Mouse (Mus musculus) limb, embryonic 13.5 days (tissue): ENCODE results near the gene Stx16. TPM values are rescaled to one million over a fixed set of nuclear protein-coding genes. Genes with fewer than 3 reads are reported as not detected.

Source experiments
- ATAC-seq: fragments of 200-750 bp; cut with Nextera tagmentation; 2 replicates; pipeline ENCODE4 v1.8.0; 2017; ENCODE audit warnings: low read depth, moderate number of reproducible peaks, moderate TSS enrichment; ENCODE audit not compliant: low FRiP score
- H3K27ac ChIP-seq: fragments of 300-500 bp; sonication (generic); 2 replicates; pipeline ENCODE4 v1.5.1; 2015; ENCODE audit warnings: inconsistent platforms, mild to moderate bottlenecking, moderate library complexity
- H3K27me3 ChIP-seq: fragments of 300-500 bp; sonication (generic); 2 replicates; pipeline ENCODE4 v1.6.1; 2015; ENCODE audit warnings: mild to moderate bottlenecking, inconsistent platforms
- H3K36me3 ChIP-seq: fragments of 300-500 bp; sonication (generic); 2 replicates; pipeline ENCODE4 v1.6.1; 2015; ENCODE audit warnings: inconsistent platforms, mild to moderate bottlenecking, moderate library complexity
- H3K4me1 ChIP-seq: fragments of 300-500 bp; sonication (generic); 2 replicates; pipeline ENCODE4 v1.6.1; 2015; ENCODE audit warnings: inconsistent platforms
- H3K4me2 ChIP-seq: fragments of 300-500 bp; sonication (generic); replicated peaks from 2 replicates; pipeline ENCODE4 v1.6.1; 2015; ENCODE audit warnings: inconsistent platforms, mild to moderate bottlenecking, moderate library complexity
- H3K4me3 ChIP-seq: fragments of 300-500 bp; sonication (generic); 2 replicates; pipeline ENCODE4 v1.5.1; 2015; ENCODE audit warnings: moderate library complexity, mild to moderate bottlenecking, inconsistent platforms
- H3K9ac ChIP-seq: fragments of 300-500 bp; sonication (generic); 2 replicates; pipeline ENCODE4 v1.6.1; 2015; ENCODE audit warnings: mild to moderate bottlenecking, inconsistent platforms
- H3K9me3 ChIP-seq: fragments of 300-500 bp; sonication (generic); 2 replicates; pipeline ENCODE4 v1.6.1; 2016; ENCODE audit warnings: inconsistent platforms
- WGBS: fragments of 180-500 bp; shearing (Covaris S2); methylation state at CpG from one replicate; pipeline ENCODE4 v1.1.7; 2015; 5-methylcytosine and 5-hydroxymethylcytosine counted together
- polyA plus RNA-seq: library from polyadenylated mRNA; unstranded; fragments of >200 nt; fragmentation: Nextera tagmentation; extraction: Ambion mirVana; gene quantifications from 2 replicates; pipeline ENCODE4 v1.2.1, GENCODE M21; 2015

The Stx16 gene
- polyA plus RNA-seq, 1 experiment from 2014 or later: 15.0 TPM

- H3K4me3 ChIP-seq: no peak overlapping the region
- 36% methylated on average over 2 of the region's 2 CpGs for WGBS
- H3K27me3 ChIP-seq: no peaks in the 10 kb centered on the region
- peaks cover 42% of the 10 kb centered on the region for H3K4me1 ChIP-seq
- H3K27ac ChIP-seq: no peak overlapping the region
- H3K9ac ChIP-seq: no peak overlapping the region
- no peaks in the 10 kb centered on the region for H3K9me3 ChIP-seq
- H3K4me2 ChIP-seq: no peak overlapping the region
- no peaks in the 10 kb centered on the region for H3K36me3 ChIP-seq
- no peak for ATAC-seq
Measured at GRCm38 (mm10) chr2:174061219-174061618, 14.9 kb upstream of the Stx16 start.

- Histone ChIP-seq H3K27me3 (no peaks in the 10 kb centered on the region), H3K4me3 (no peak overlapping the region), H3K4me2 (no peak overlapping the region; the same call in 1 of the 2 replicates), H3K9me3 (no peaks in the 10 kb centered on the region), H3K4me1 (peaks cover 33% of the 10 kb centered on the region), H3K36me3 (no peaks in the 10 kb centered on the region), H3K9ac (no peak overlapping the region), H3K27ac (peak overlapping the region; percentile 86)
- ATAC-seq: no peak; the same call in none of the 2 replicates
- 59% methylated on average over 6 of the region's 6 CpGs for WGBS
Measured at GRCm38 (mm10) chr2:174063074-174063473, 13.0 kb upstream of the Stx16 start.

- H3K27ac ChIP-seq: peak overlapping the region; percentile 86
- WGBS: 38% methylated on average over 9 of the region's 9 CpGs
- no peak overlapping the region for H3K9ac ChIP-seq
- no peak overlapping the region for H3K4me3 ChIP-seq
- no peaks in the 10 kb centered on the region for H3K27me3 ChIP-seq
- no peaks in the 10 kb centered on the region for H3K9me3 ChIP-seq
- peak; percentile 82 for ATAC-seq
- H3K4me2 ChIP-seq: 0 out of 2 replicates have a peak overlapping the region, but pooled peaks have one; percentile 9
- H3K36me3 ChIP-seq: no peaks in the 10 kb centered on the region
- peaks cover 27% of the 10 kb centered on the region for H3K4me1 ChIP-seq
Measured at GRCm38 (mm10) chr2:174063527-174064211, 12.4 kb upstream of the Stx16 start.

GRCm38 (mm10) chr2:174067793-174068419 lies 8.2 kb upstream of the Stx16 start:
- WGBS: 88% methylated on average over 6 of the region's 6 CpGs
- no peak overlapping the region for H3K9ac ChIP-seq
- H3K27me3 ChIP-seq: no peaks in the 10 kb centered on the region
- H3K27ac ChIP-seq: no peak overlapping the region
- no peak for ATAC-seq
- H3K4me3 ChIP-seq: no peak overlapping the region
- H3K4me2 ChIP-seq: no peak overlapping the region
- no peaks in the 10 kb centered on the region for H3K36me3 ChIP-seq
- H3K9me3 ChIP-seq: no peaks in the 10 kb centered on the region
- H3K4me1 ChIP-seq: peaks cover 29% of the 10 kb centered on the region

- no peaks in the 10 kb centered on the region for H3K27me3 ChIP-seq
- H3K9me3 ChIP-seq: no peaks in the 10 kb centered on the region
- H3K9ac ChIP-seq: no peak overlapping the region
- no peak for ATAC-seq
- 78% methylated on average over 3 of the region's 3 CpGs for WGBS
- peaks cover 28% of the 10 kb centered on the region for H3K4me1 ChIP-seq
- H3K4me3 ChIP-seq: no peak overlapping the region
- H3K27ac ChIP-seq: no peak overlapping the region
- no peaks in the 10 kb centered on the region for H3K36me3 ChIP-seq
- no peak overlapping the region for H3K4me2 ChIP-seq
Measured at GRCm38 (mm10) chr2:174069532-174070049, 6.5 kb upstream of the Stx16 start.

- Histone ChIP-seq H3K4me1 (peaks cover 37% of the 10 kb centered on the region), H3K4me2 (no peak overlapping the region), H3K36me3 (no peaks in the 10 kb centered on the region), H3K27me3 (no peaks in the 10 kb centered on the region), H3K9me3 (no peaks in the 10 kb centered on the region), H3K27ac (no peak overlapping the region), H3K4me3 (no peak overlapping the region), H3K9ac (no peak overlapping the region)
- no peak for ATAC-seq
- 82% methylated on average over 5 of the region's 5 CpGs for WGBS
Measured at GRCm38 (mm10) chr2:174071406-174071805, 4.7 kb upstream of the Stx16 start.

GRCm38 (mm10) chr2:174073156-174073790 lies 2.8 kb upstream of the Stx16 start:
- Histone ChIP-seq H3K27me3 (no peaks in the 10 kb centered on the region), H3K9me3 (no peaks in the 10 kb centered on the region), H3K36me3 (no peaks in the 10 kb centered on the region), H3K4me2 (no peak overlapping the region), H3K9ac (no peak overlapping the region), H3K4me1 (peaks cover 46% of the 10 kb centered on the region), H3K4me3 (no peak overlapping the region), H3K27ac (peak overlapping the region; percentile 99)
- ATAC-seq: no peak
- WGBS: 44% methylated on average over 5 of the region's 5 CpGs

- Histone ChIP-seq H3K27me3 (no peaks in the 10 kb centered on the region), H3K9ac (peak overlapping the region; percentile 63), H3K4me1 (peaks cover 48% of the 10 kb centered on the region), H3K4me2 (peak overlapping the region; percentile 88), H3K36me3 (no peaks in the 10 kb centered on the region), H3K27ac (peak overlapping the region; percentile 99), H3K9me3 (no peaks in the 10 kb centered on the region), H3K4me3 (peak overlapping the region; percentile 82)
- ATAC-seq: no peak
- 0% methylated on average over 8 of the region's 13 CpGs for WGBS
Measured at GRCm38 (mm10) chr2:174074621-174075020, 1.5 kb upstream of the Stx16 start.

- Histone ChIP-seq H3K4me1 (peaks cover 48% of the 10 kb centered on the region), H3K9me3 (no peaks in the 10 kb centered on the region), H3K4me2 (peak overlapping the region; percentile 88), H3K4me3 (peak overlapping the region; percentile 82), H3K27ac (peak overlapping the region; percentile 99), H3K36me3 (no peaks in the 10 kb centered on the region), H3K9ac (peak overlapping the region; percentile 63), H3K27me3 (no peaks in the 10 kb centered on the region)
- ATAC-seq: no peak
- under 1% methylated on average over 22 of the region's 22 CpGs for WGBS
Measured at GRCm38 (mm10) chr2:174075072-174075570, 987 bp upstream of the Stx16 start.

- H3K27ac ChIP-seq: peak overlapping the region; percentile 99
Measured at GRCm38 (mm10) chr2:174076433-174076824, 321 bp downstream of the Stx16 start.

GRCm38 (mm10) chr2:174077004-174077695 lies 1.0 kb downstream of the Stx16 start:
- H3K27ac ChIP-seq: peak overlapping the region; percentile 99
- H3K9ac ChIP-seq: peak overlapping the region; percentile 86
- H3K4me3 ChIP-seq: peak overlapping the region; percentile 82
- peak overlapping the region; percentile 88 for H3K4me2 ChIP-seq
- no peak for ATAC-seq
- H3K27me3 ChIP-seq: no peaks in the 10 kb centered on the region
- 1% methylated on average over 19 of the region's 19 CpGs for WGBS
- H3K36me3 ChIP-seq: no peaks in the 10 kb centered on the region
- no peaks in the 10 kb centered on the region for H3K9me3 ChIP-seq
- H3K4me1 ChIP-seq: peaks cover 62% of the 10 kb centered on the region

More at GRCm38 (mm10) chr2:174076433-174076824, 321 bp downstream of the Stx16 start:
- peak overlapping the region; percentile 82 for H3K4me3 ChIP-seq
- peaks cover 60% of the 10 kb centered on the region for H3K4me1 ChIP-seq
- 0% methylated on average over 22 of the region's 22 CpGs for WGBS
- H3K36me3 ChIP-seq: no peaks in the 10 kb centered on the region
- H3K4me2 ChIP-seq: peak overlapping the region; percentile 88
- H3K27me3 ChIP-seq: no peaks in the 10 kb centered on the region
- no peaks in the 10 kb centered on the region for H3K9me3 ChIP-seq
- ATAC-seq: peak; percentile 64
- peak overlapping the region; percentile 86 for H3K9ac ChIP-seq
